Mouse (Mus musculus) bone marrow, adult 2 months (tissue): ENCODE results near the gene Ctla4.

Source experiments
- CTCF ChIP-seq: fragments of 200-500 bp; IDR thresholded peaks from 2 replicates; pipeline ENCODE4 v1.5.1; 2011; ENCODE audit warnings: low read length, control low read depth; ENCODE audit not compliant: control insufficient read depth, insufficient read depth
- POLR2A ChIP-seq: fragments of 200-500 bp; IDR thresholded peaks from 2 replicates; pipeline ENCODE4 v1.6.1; 2011; ENCODE audit warnings: low read depth, mild to moderate bottlenecking, control low read depth, low read length, borderline replicate concordance; ENCODE audit not compliant: control insufficient read depth

DNA sequence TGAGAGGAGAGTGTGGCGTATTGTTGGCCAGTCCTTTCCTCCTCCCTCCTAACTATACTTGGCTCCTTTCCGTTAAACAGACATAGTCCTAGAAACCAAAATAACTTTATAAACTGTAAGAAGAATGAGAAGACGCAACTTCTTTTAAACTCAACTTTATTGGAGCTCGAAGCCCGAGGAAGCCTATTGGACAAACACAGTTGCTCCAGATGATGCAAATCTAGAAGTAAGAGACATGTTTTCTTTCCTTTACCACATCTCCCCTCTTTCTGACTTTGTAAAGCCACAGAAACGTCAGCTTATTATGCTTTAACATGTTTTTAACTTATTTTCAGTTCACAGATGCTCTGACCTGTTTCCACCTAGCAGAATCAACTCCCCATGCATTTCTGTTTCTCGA is at the start of gene Ctla4:
- TF ChIP-seq CTCF (no peak), POLR2A (no peak)
